Mouse (Mus musculus) forebrain, embryonic 10.5 days (tissue): ENCODE measurements at regions not wholly inside any gene's neighbourhood (a gene's known extent, or its start where the extent isn't known, plus 50 kb on each side); places are given as distances from the start of the nearest gene placed in this dataset.
A peak's percentile ranks its signal among the peaks of the same experiment; 100 is the strongest.

ENCODE experiments used
- DNase-seq: peaks from one replicate; pipeline ENCODE4 v3.0.0-alpha.2; 2017; ENCODE audit warnings: low spot score; ENCODE audit errors: extremely low spot score
- H3K27ac ChIP-seq: fragments of 300-500 bp; sonication (generic); 2 replicates; pipeline ENCODE4 v1.5.1; 2016; ENCODE audit warnings: mild to moderate bottlenecking
- H3K27me3 ChIP-seq: fragments of 300-500 bp; sonication (generic); 2 replicates; pipeline ENCODE4 v1.6.1; 2016; ENCODE audit warnings: mild to moderate bottlenecking; ENCODE audit not compliant: poor library complexity, severe bottlenecking
- H3K36me3 ChIP-seq: fragments of 300-500 bp; sonication (generic); replicated peaks from 2 replicates; pipeline ENCODE4 v1.6.1; 2016; ENCODE audit warnings: mild to moderate bottlenecking, moderate library complexity
- H3K4me1 ChIP-seq: fragments of 300-500 bp; sonication (generic); 2 replicates; pipeline ENCODE4 v1.6.1; 2016
- H3K4me3 ChIP-seq: fragments of 300-500 bp; sonication (generic); 2 replicates; pipeline ENCODE4 v1.5.1; 2016; ENCODE audit warnings: mild to moderate bottlenecking, moderate library complexity
- H3K9me3 ChIP-seq: fragments of 300-500 bp; sonication (generic); 2 replicates; pipeline ENCODE4 v1.6.1; 2016; ENCODE audit warnings: mild to moderate bottlenecking, moderate library complexity
- WGBS: fragments of 180-500 bp; shearing (Covaris S2); methylation state at CpG from one replicate; pipeline ENCODE4 v1.1.7; 2016; 5-methylcytosine and 5-hydroxymethylcytosine counted together

DNA sequence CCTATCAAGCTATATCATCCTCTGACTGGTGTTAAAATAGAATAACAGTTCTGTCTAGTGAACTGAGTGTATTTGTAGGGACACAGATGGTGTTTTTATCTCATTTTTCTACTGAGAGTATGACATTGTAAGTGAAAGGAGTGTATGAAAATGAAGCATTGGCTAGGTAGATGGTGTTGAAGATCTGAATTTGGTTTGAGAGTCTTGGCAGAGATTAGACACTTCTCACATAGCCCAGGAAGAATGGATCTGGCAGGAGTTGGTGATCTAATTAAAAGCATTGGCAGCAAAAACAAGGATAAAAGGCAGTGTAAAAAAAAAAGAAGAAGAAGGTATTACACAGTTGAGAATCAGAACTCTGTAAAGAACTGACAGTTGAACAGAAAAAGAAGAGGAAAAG is 900.4 kb upstream of the Pabpc4l start:
- Histone ChIP-seq H3K36me3 (no peaks in the 10 kb centered on the region), H3K4me3 (no peak overlapping the region), H3K9me3 (no peaks in the 10 kb centered on the region), H3K4me1 (no peaks in the 10 kb centered on the region), H3K27ac (no peak overlapping the region), H3K27me3 (no peaks in the 10 kb centered on the region)
- DNase-seq: no peak

DNA sequence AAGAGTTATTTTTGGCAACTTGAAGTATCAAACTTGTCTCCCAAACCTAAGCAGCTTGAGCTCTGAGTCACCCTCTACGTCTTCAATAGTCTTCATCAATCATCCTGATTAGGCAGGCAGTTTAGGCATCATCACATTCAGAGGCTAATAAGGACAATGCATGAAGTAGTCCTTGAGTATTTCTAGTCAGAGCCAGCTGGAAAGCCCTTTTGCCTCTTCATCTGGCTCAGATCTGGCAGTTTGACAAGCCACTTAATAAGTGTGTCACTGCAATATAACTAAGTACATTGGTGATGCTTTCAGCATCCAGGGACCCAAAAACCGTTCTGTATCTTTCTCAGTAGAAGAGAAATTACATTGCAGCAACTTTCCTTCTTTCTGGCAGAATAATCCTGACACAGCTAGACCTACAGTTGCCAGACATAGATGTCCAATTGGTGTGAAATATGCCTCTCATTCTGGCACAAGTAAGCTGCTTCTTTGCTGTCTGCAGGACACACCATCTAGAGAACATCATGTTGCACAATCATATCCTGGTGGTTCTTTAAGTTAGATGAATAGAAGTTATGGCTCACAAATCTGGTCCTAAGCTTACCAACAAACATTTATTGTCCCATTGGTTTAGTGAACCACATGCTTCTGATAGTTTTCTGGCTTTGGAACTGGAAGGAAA is 868.5 kb upstream of the Pabpc4l start:
- Histone ChIP-seq H3K36me3 (no peaks in the 10 kb centered on the region), H3K4me3 (no peak overlapping the region), H3K4me1 (no peaks in the 10 kb centered on the region), H3K9me3 (no peaks in the 10 kb centered on the region), H3K27me3 (no peaks in the 10 kb centered on the region), H3K27ac (no peak overlapping the region)
- 72% methylated on average over 2 of the region's 2 CpGs for WGBS
- no peak for DNase-seq

GRCm38 (mm10) chr3:47281783-47282182 is 833.8 kb upstream of the Pabpc4l start:
- Histone ChIP-seq H3K9me3 (no peaks in the 10 kb centered on the region), H3K36me3 (no peaks in the 10 kb centered on the region), H3K4me3 (no peak overlapping the region), H3K27ac (0 out of 2 replicates have a peak overlapping the region, but pooled peaks have one; percentile 44), H3K27me3 (no peaks in the 10 kb centered on the region), H3K4me1 (peaks cover 10% of the 10 kb centered on the region)
- 34% methylated on average over 1 of the region's 1 CpGs for WGBS
- DNase-seq: no peak

- Histone ChIP-seq H3K4me1 (peaks cover 10% of the 10 kb centered on the region), H3K36me3 (no peaks in the 10 kb centered on the region), H3K27me3 (no peaks in the 10 kb centered on the region), H3K4me3 (no peak overlapping the region), H3K9me3 (no peaks in the 10 kb centered on the region), H3K27ac (no peak overlapping the region)
- DNase-seq: no peak
- WGBS: 68% methylated on average over 5 of the region's 5 CpGs
Measured at GRCm38 (mm10) chr3:47280270-47280669, 832.3 kb upstream of the Pabpc4l start.

GRCm38 (mm10) chr3:47241030-47241429 is 793.0 kb upstream of the Pabpc4l start:
- no peak overlapping the region for H3K4me3 ChIP-seq
- DNase-seq: no peak
- 83% methylated on average over 3 of the region's 3 CpGs for WGBS

GRCm38 (mm10) chr3:47230234-47230633 is 782.2 kb upstream of the Pabpc4l start:
- no peak overlapping the region for H3K27ac ChIP-seq
- no peak for DNase-seq
- no peak overlapping the region for H3K4me3 ChIP-seq
- H3K36me3 ChIP-seq: no peaks in the 10 kb centered on the region
- no peaks in the 10 kb centered on the region for H3K9me3 ChIP-seq
- H3K27me3 ChIP-seq: no peaks in the 10 kb centered on the region
- WGBS: 92% methylated on average over 6 of the region's 6 CpGs
- H3K4me1 ChIP-seq: no peaks in the 10 kb centered on the region

More at GRCm38 (mm10) chr3:47241030-47241429, 793.0 kb upstream of the Pabpc4l start:
- Histone ChIP-seq H3K9me3 (no peaks in the 10 kb centered on the region), H3K27ac (no peak overlapping the region), H3K27me3 (no peaks in the 10 kb centered on the region), H3K36me3 (no peaks in the 10 kb centered on the region), H3K4me1 (no peaks in the 10 kb centered on the region)

DNA sequence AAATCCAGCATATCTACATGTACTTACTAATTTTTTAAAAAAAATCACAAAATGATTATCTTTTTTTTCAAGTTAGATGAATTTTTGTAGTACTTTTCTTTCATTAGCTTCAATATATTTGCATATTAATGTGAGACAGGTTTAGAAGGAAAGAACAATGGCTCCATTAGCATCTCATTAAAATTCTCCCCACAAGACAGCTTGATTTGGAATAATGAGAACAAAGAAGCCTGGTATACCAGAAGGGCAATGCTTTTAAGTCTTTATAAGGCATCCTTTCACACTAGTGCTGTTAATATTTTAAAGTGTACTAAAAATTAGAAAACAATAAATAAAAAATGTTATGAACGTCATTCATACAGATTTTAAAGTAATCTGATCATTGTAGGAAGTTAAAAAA is 770.6 kb upstream of the Pabpc4l start:
- Histone ChIP-seq H3K27ac (no peak overlapping the region), H3K4me3 (no peak overlapping the region), H3K4me1 (no peaks in the 10 kb centered on the region), H3K9me3 (no peaks in the 10 kb centered on the region), H3K36me3 (no peaks in the 10 kb centered on the region), H3K27me3 (no peaks in the 10 kb centered on the region)
- DNase-seq: no peak
- 56% methylated on average over 1 of the region's 1 CpGs for WGBS

- Histone ChIP-seq H3K36me3 (no peaks in the 10 kb centered on the region), H3K4me3 (no peak overlapping the region), H3K4me1 (no peaks in the 10 kb centered on the region), H3K27ac (no peak overlapping the region), H3K27me3 (no peaks in the 10 kb centered on the region), H3K9me3 (no peaks in the 10 kb centered on the region)
- DNase-seq: no peak
- 87% methylated on average over 2 of the region's 2 CpGs for WGBS
Measured at GRCm38 (mm10) chr3:47213141-47213540, 765.1 kb upstream of the Pabpc4l start.

- DNase-seq: no peak
- Histone ChIP-seq H3K4me1 (no peaks in the 10 kb centered on the region), H3K9me3 (no peaks in the 10 kb centered on the region), H3K4me3 (no peak overlapping the region), H3K27ac (no peak overlapping the region), H3K27me3 (no peaks in the 10 kb centered on the region), H3K36me3 (no peaks in the 10 kb centered on the region)
Measured at GRCm38 (mm10) chr3:47197584-47197983, 749.6 kb upstream of the Pabpc4l start.

- H3K27ac ChIP-seq: no peak overlapping the region
- no peaks in the 10 kb centered on the region for H3K9me3 ChIP-seq
- WGBS: 79% methylated on average over 3 of the region's 3 CpGs
- DNase-seq: no peak
- no peaks in the 10 kb centered on the region for H3K36me3 ChIP-seq
- H3K4me1 ChIP-seq: no peaks in the 10 kb centered on the region
- no peak overlapping the region for H3K4me3 ChIP-seq
- H3K27me3 ChIP-seq: no peaks in the 10 kb centered on the region
Measured at GRCm38 (mm10) chr3:47184226-47184625, 736.2 kb upstream of the Pabpc4l start.

DNA sequence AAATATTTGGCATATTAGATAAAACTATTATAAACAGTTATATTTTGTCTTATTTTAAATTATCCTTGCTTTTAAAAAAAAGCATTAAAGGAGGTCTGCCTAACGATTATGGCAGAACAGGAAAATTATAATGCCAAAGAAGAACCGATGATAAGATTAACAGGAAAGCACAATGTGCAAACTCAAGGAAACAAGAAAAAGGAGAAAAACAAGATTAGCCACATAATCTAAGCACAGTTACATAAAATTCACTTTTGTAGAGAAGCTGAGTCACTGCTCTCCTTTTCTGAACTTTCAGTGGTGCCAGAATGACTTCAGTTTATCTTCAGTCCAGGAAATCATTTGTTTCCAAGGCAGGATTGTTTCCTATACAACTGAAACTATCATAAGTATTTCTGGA is 734.7 kb upstream of the Pabpc4l start:
- 90% methylated on average over 2 of the region's 2 CpGs for WGBS
- Histone ChIP-seq H3K36me3 (no peaks in the 10 kb centered on the region), H3K4me3 (no peak overlapping the region), H3K27ac (no peak overlapping the region), H3K9me3 (no peaks in the 10 kb centered on the region), H3K27me3 (no peaks in the 10 kb centered on the region), H3K4me1 (no peaks in the 10 kb centered on the region)
- no peak for DNase-seq

GRCm38 (mm10) chr3:47180377-47180776 is 732.4 kb upstream of the Pabpc4l start:
- 80% methylated on average over 1 of the region's 1 CpGs for WGBS
- no peaks in the 10 kb centered on the region for H3K27me3 ChIP-seq

More at GRCm38 (mm10) chr3:47180377-47180776, 732.4 kb upstream of the Pabpc4l start:
- no peak for DNase-seq
- Histone ChIP-seq H3K9me3 (no peaks in the 10 kb centered on the region), H3K4me1 (no peaks in the 10 kb centered on the region), H3K27ac (no peak overlapping the region), H3K36me3 (no peaks in the 10 kb centered on the region), H3K4me3 (no peak overlapping the region)
